Mouse (Mus musculus) MEL (cell line): ENCODE measurements at regions not wholly inside any gene's neighbourhood (a gene's known extent, or its start where the extent isn't known, plus 50 kb on each side); places are given as distances from the start of the nearest gene placed in this dataset.

Experiments
- DNase-seq: peaks from one replicate; pipeline ENCODE4 v3.0.0; 2011; ENCODE audit warnings: low read depth, low spot score
- H3K27ac ChIP-seq: 2 replicates; pipeline ENCODE4 v1.5.1; 2012; ENCODE audit warnings: low read depth, mild to moderate bottlenecking, control low read depth, low read length, moderate library complexity; ENCODE audit not compliant: control insufficient read depth
- H3K27me3 ChIP-seq, 2 experiments: fragments of 150-350 bp in 1 of 2; sonication (generic) in 1 of 2; 2 replicates each; pipeline ENCODE4 v1.6.1; 2012; ENCODE audit warnings: low read length in 2 of 2, mild to moderate bottlenecking in 2 of 2, improper control_type of control experiment in 1 of 2, moderate library complexity in 1 of 2; ENCODE audit not compliant: insufficient read depth in 2 of 2, control insufficient read depth in 1 of 2
- H3K36me3 ChIP-seq, 2 experiments: 2 replicates each; pipeline ENCODE4 v1.6.1; 2012 to 2014; ENCODE audit warnings: low read length in 2 of 2, improper control_type of control experiment in 1 of 2, inconsistent platforms in 1 of 2, mild to moderate bottlenecking in 1 of 2; ENCODE audit not compliant: insufficient read depth in 2 of 2, control insufficient read depth in 1 of 2
- H3K4me1 ChIP-seq, 2 experiments: fragments of 150-350 bp in 1 of 2; sonication (generic) in 1 of 2; 2 replicates each; pipeline ENCODE4 v1.6.1; 2012; ENCODE audit warnings: low read length in 2 of 2, improper control_type of control experiment in 1 of 2, mild to moderate bottlenecking in 1 of 2; ENCODE audit not compliant: insufficient read depth in 2 of 2, control insufficient read depth in 1 of 2
- H3K4me3 ChIP-seq, 2 experiments: fragments of 150-350 bp in 1 of 2; sonication (generic) in 1 of 2; 2 replicates each; pipeline ENCODE4 v1.5.1; 2012; ENCODE audit warnings: low read depth in 2 of 2, low read length in 2 of 2, mild to moderate bottlenecking in 2 of 2, moderate library complexity in 2 of 2, control low read depth in 1 of 2, improper control_type of control experiment in 1 of 2; ENCODE audit not compliant: control insufficient read depth in 1 of 2, insufficient read depth in 1 of 2
- H3K79me2 ChIP-seq: 2 replicates; pipeline ENCODE4 v1.6.1; 2012; ENCODE audit warnings: mild to moderate bottlenecking, low read length, moderate library complexity; ENCODE audit not compliant: control insufficient read depth, poor library complexity, insufficient read depth
- H3K9ac ChIP-seq: 2 replicates; pipeline ENCODE4 v1.6.1; 2012; ENCODE audit warnings: low read depth, mild to moderate bottlenecking, control low read depth, low read length, moderate library complexity; ENCODE audit not compliant: control insufficient read depth, poor library complexity, severe bottlenecking
- H3K9me3 ChIP-seq: fragments of 150-350 bp; sonication (generic); replicated peaks from 2 replicates; pipeline ENCODE4 v1.6.1; 2012; ENCODE audit warnings: mild to moderate bottlenecking, low read length, improper control_type of control experiment, moderate library complexity; ENCODE audit not compliant: insufficient read depth
- BHLHE40 ChIP-seq: IDR thresholded peaks from 2 replicates; pipeline ENCODE4 v1.6.1; 2012; ENCODE audit warnings: low read depth, mild to moderate bottlenecking, inconsistent platforms, low read length, improper control_type of control experiment, borderline replicate concordance
- CHD2 ChIP-seq: IDR thresholded peaks from 2 replicates; pipeline ENCODE4 v1.6.1; 2011; ENCODE audit warnings: low read length, improper control_type of control experiment
- ELF1 ChIP-seq: IDR thresholded peaks from 2 replicates; pipeline ENCODE4 v1.6.1; 2014; ENCODE audit warnings: low read depth, mild to moderate bottlenecking, inconsistent platforms, low read length, improper control_type of control experiment, moderate library complexity
- EP300 ChIP-seq, 2 experiments: IDR thresholded peaks; 2 replicates each; pipeline ENCODE4 v1.6.1; 2011; ENCODE audit warnings: improper control_type of control experiment in 2 of 2, low read length in 2 of 2, low read depth in 1 of 2, mild to moderate bottlenecking in 1 of 2
- ETS1 ChIP-seq: IDR thresholded peaks from 2 replicates; pipeline ENCODE4 v1.6.1; 2012; ENCODE audit warnings: low read depth, mild to moderate bottlenecking, inconsistent platforms, low read length, improper control_type of control experiment, moderate library complexity
- GABPA ChIP-seq: IDR thresholded peaks from 2 replicates; pipeline ENCODE4 v1.6.1; 2012; ENCODE audit warnings: low read depth, mild to moderate bottlenecking, inconsistent platforms, low read length, improper control_type of control experiment, moderate library complexity
- HCFC1 ChIP-seq: IDR thresholded peaks from 2 replicates; pipeline ENCODE4 v1.6.1; 2012; ENCODE audit warnings: low read depth, mild to moderate bottlenecking, inconsistent platforms, low read length, improper control_type of control experiment, moderate library complexity
- JUND ChIP-seq: IDR thresholded peaks from 2 replicates; pipeline ENCODE4 v1.6.1; 2011; ENCODE audit warnings: low read depth, mild to moderate bottlenecking, improper control_type of control experiment, low read length
- KAT2A ChIP-seq: conservative IDR thresholded peaks from 2 replicates; pipeline ENCODE4 v1.6.1; 2012; ENCODE audit warnings: low read depth, low read length, improper control_type of control experiment, inconsistent platforms
- MAFK ChIP-seq: IDR thresholded peaks from 2 replicates; pipeline ENCODE4 v1.6.1; 2011; ENCODE audit warnings: low read depth, mild to moderate bottlenecking, low read length, improper control_type of control experiment, borderline replicate concordance
- MAX ChIP-seq: IDR thresholded peaks from 2 replicates; pipeline ENCODE4 v1.6.1; 2011; ENCODE audit warnings: low read length, improper control_type of control experiment
- MEF2A ChIP-seq: IDR thresholded peaks from 2 replicates; pipeline ENCODE4 v1.6.1; 2014; ENCODE audit warnings: low read depth, mild to moderate bottlenecking, inconsistent platforms, low read length, improper control_type of control experiment; ENCODE audit not compliant: poor library complexity, insufficient replicate concordance, severe bottlenecking; ENCODE audit errors: extremely low read depth
- MXI1 ChIP-seq: IDR thresholded peaks from 2 replicates; pipeline ENCODE4 v1.6.1; 2011; ENCODE audit warnings: mild to moderate bottlenecking, low read depth, low read length, improper control_type of control experiment
- MYB ChIP-seq: IDR thresholded peaks from 2 replicates; pipeline ENCODE4 v1.6.1; 2011; ENCODE audit warnings: mild to moderate bottlenecking, low read depth, low read length, improper control_type of control experiment
- MYC ChIP-seq: IDR thresholded peaks from 2 replicates; pipeline ENCODE4 v1.6.1; 2011; ENCODE audit warnings: low read depth, mild to moderate bottlenecking, low read length, improper control_type of control experiment, moderate library complexity
- NRF1 ChIP-seq: IDR thresholded peaks from 2 replicates; pipeline ENCODE4 v1.6.1; 2014; ENCODE audit warnings: low read depth, mild to moderate bottlenecking, inconsistent platforms, low read length, improper control_type of control experiment, moderate library complexity; ENCODE audit not compliant: poor library complexity, insufficient read depth, severe bottlenecking
- POLR2AphosphoS2 ChIP-seq: IDR thresholded peaks from 2 replicates; pipeline ENCODE4 v1.6.1; 2011; ENCODE audit warnings: low read length, improper control_type of control experiment
- POLR2AphosphoS5 ChIP-seq: IDR thresholded peaks from 2 replicates; pipeline ENCODE4 v1.6.1; 2012; ENCODE audit warnings: low read depth, borderline replicate concordance, mild to moderate bottlenecking, inconsistent platforms, low read length, moderate library complexity, mixed read lengths
- TCF12 ChIP-seq: IDR thresholded peaks from 2 replicates; pipeline ENCODE4 v1.6.1; 2014; ENCODE audit warnings: low read depth, mild to moderate bottlenecking, inconsistent platforms, low read length, improper control_type of control experiment, moderate library complexity
- UBTF ChIP-seq: IDR thresholded peaks from 2 replicates; pipeline ENCODE4 v1.6.1; 2012; ENCODE audit warnings: low read depth, mild to moderate bottlenecking, inconsistent platforms, low read length, improper control_type of control experiment, moderate library complexity, borderline replicate concordance; ENCODE audit not compliant: insufficient read depth
- USF1 ChIP-seq: IDR thresholded peaks from 2 replicates; pipeline ENCODE4 v1.6.1; 2014; ENCODE audit warnings: low read depth, mild to moderate bottlenecking, inconsistent platforms, low read length, improper control_type of control experiment, moderate library complexity
- USF2 ChIP-seq, 2 experiments: IDR thresholded peaks; 2 replicates each; pipeline ENCODE4 v1.6.1; 2011 to 2012; ENCODE audit warnings: improper control_type of control experiment in 2 of 2, low read length in 2 of 2, borderline replicate concordance in 1 of 2, inconsistent platforms in 1 of 2, low read depth in 1 of 2, mild to moderate bottlenecking in 1 of 2; ENCODE audit not compliant: insufficient read depth in 1 of 2
- ZC3H11A ChIP-seq: IDR thresholded peaks from 2 replicates; pipeline ENCODE4 v1.6.1; 2012; ENCODE audit warnings: low read depth, mild to moderate bottlenecking, inconsistent platforms, low read length, improper control_type of control experiment
- ZMIZ1 ChIP-seq: IDR thresholded peaks from 2 replicates; pipeline ENCODE4 v1.6.1; 2012; ENCODE audit warnings: low read depth, mild to moderate bottlenecking, inconsistent platforms, low read length, improper control_type of control experiment, moderate library complexity
- ZNF384 ChIP-seq: IDR thresholded peaks from 2 replicates; pipeline ENCODE4 v1.6.1; 2012; ENCODE audit warnings: low read depth, mild to moderate bottlenecking, inconsistent platforms, low read length, improper control_type of control experiment

DNA sequence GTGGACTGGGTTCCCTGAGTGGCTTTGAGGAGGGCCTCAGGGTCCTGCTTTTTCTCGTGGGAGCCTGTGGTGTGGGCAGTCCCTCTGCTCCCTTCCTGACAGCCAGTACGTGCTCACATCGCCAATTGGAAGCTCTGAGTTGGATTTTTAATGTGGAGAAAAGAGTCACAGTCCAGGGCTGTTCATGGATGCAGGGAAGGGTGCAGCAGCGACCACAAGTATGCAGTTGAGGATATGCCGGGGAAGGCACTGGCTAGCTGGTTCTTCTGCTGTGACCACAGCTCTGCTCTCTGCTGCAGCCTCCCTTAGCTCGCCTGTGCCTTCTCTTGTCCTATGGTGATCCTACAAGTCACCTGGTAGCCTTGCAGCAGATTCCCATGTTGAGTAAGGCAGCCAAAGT lies 177.5 kb upstream of the Lef1 start:
- no peak overlapping the region for H3K4me3 ChIP-seq
- no peaks in the 10 kb centered on the region for H3K27me3 ChIP-seq
- H3K9ac ChIP-seq: no peak overlapping the region
- H3K9me3 ChIP-seq: no peaks in the 10 kb centered on the region
- no peaks in the 10 kb centered on the region for H3K36me3 ChIP-seq
- TF ChIP-seq ELF1: no peak
- no peak for TF ChIP-seq MXI1
- TF ChIP-seq ZMIZ1: no peak
- TF ChIP-seq MAFK: no peak
- no peak for TF ChIP-seq POLR2AphosphoS5
- no peak for TF ChIP-seq JUND
- TF ChIP-seq BHLHE40: no peak
- TF ChIP-seq USF1: no peak
- no peak for TF ChIP-seq KAT2A
- no peaks in the 10 kb centered on the region for H3K79me2 ChIP-seq
- no peak for DNase-seq
- no peak overlapping the region for H3K27ac ChIP-seq
- no peaks in the 10 kb centered on the region for H3K4me1 ChIP-seq

DNA sequence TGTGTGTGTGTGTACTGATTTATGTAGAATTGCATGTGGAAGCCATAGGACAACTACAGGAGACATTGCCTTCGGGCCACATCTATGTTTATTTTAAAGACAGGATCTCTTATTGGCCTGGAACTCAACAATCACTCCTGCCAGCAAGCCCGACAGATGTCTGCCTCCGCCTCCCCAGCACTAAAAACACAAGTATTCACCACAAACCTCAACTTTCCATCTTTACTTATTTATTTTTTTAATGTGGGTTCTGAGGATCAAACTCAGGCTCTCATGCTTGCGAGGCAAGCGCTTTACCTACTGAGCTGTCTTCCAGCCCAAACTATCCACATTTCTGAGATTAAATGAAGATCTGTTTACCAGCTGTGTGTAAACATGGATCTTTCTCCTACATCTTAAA lies 178.0 kb upstream of the Lef1 start:
- no peaks in the 10 kb centered on the region for H3K79me2 ChIP-seq
- no peak overlapping the region for H3K27ac ChIP-seq
- no peaks in the 10 kb centered on the region for H3K27me3 ChIP-seq
- H3K4me3 ChIP-seq: no peak overlapping the region
- no peaks in the 10 kb centered on the region for H3K9me3 ChIP-seq
- H3K4me1 ChIP-seq: no peaks in the 10 kb centered on the region
- H3K36me3 ChIP-seq: no peaks in the 10 kb centered on the region
- DNase-seq: no peak
- no peak overlapping the region for H3K9ac ChIP-seq
- TF ChIP-seq UBTF: no peak
- no peak for TF ChIP-seq ETS1
- TF ChIP-seq USF1: no peak
- no peak for TF ChIP-seq MYB

- Histone ChIP-seq H3K9me3 (no peaks in the 10 kb centered on the region), H3K36me3 (no peaks in the 10 kb centered on the region), H3K4me3 (no peak overlapping the region), H3K79me2 (no peaks in the 10 kb centered on the region), H3K4me1 (no peaks in the 10 kb centered on the region), H3K27me3 (no peaks in the 10 kb centered on the region), H3K9ac (no peak overlapping the region), H3K27ac (no peak overlapping the region)
- DNase-seq: no peak
- no peak for TF ChIP-seq HCFC1
- TF ChIP-seq USF1: no peak
- no peak for TF ChIP-seq KAT2A
- no peak for TF ChIP-seq EP300 (IDR thresholded peaks at IDR 0.05; ENCODE audit: low read depth in 1 of 2, low read length in 2 of 2)
- no peak for TF ChIP-seq ZNF384
- no peak for TF ChIP-seq MXI1
- TF ChIP-seq ETS1: no peak
- no peak for TF ChIP-seq GABPA
- no peak for TF ChIP-seq MYC
- no peak for TF ChIP-seq ZMIZ1
- no peak for TF ChIP-seq POLR2AphosphoS2
- no peak for TF ChIP-seq ZC3H11A
- TF ChIP-seq USF2 (IDR thresholded peaks at IDR 0.05; ENCODE audit: borderline replicate concordance in 1 of 2, insufficient read depth in 1 of 2, low read depth in 1 of 2, low read length in 2 of 2): no peak
- TF ChIP-seq MAX: no peak
- TF ChIP-seq CHD2: no peak
- TF ChIP-seq TCF12: no peak
- no peak for TF ChIP-seq NRF1
- TF ChIP-seq MEF2A: no peak
Observed at GRCm38 (mm10) chr3:130925000-130925399, 185.3 kb upstream of the Lef1 start.
